Mouse (Mus musculus) hindbrain, embryonic 12.5 days (tissue): Measurements from ENCODE around the gene Olfr513. TPM values are rescaled to one million over a fixed set of nuclear protein-coding genes. Genes with fewer than 3 reads are reported as not detected.

Experiments used
- ATAC-seq: fragments of 200-750 bp; cut with Nextera tagmentation; 2 replicates; pipeline ENCODE4 v1.8.0; 2017; ENCODE audit warnings: moderate TSS enrichment; ENCODE audit not compliant: low FRiP score
- H3K27ac ChIP-seq: fragments of 300-500 bp; sonication (generic); 2 replicates; pipeline ENCODE4 v1.5.1; 2016; ENCODE audit warnings: mild to moderate bottlenecking
- H3K27me3 ChIP-seq: fragments of 300-500 bp; sonication (generic); 2 replicates; pipeline ENCODE4 v1.6.1; 2016; ENCODE audit warnings: mild to moderate bottlenecking
- H3K36me3 ChIP-seq: fragments of 300-500 bp; sonication (generic); 2 replicates; pipeline ENCODE4 v1.6.1; 2016; ENCODE audit warnings: mild to moderate bottlenecking
- H3K4me1 ChIP-seq: fragments of 300-500 bp; sonication (generic); 2 replicates; pipeline ENCODE4 v1.6.1; 2016
- H3K4me2 ChIP-seq: fragments of 300-500 bp; sonication (generic); replicated peaks from 2 replicates; pipeline ENCODE4 v1.6.1; 2016; ENCODE audit warnings: mild to moderate bottlenecking
- H3K4me3 ChIP-seq: fragments of 300-500 bp; sonication (generic); 2 replicates; pipeline ENCODE4 v1.5.1; 2016; ENCODE audit warnings: mild to moderate bottlenecking
- H3K9ac ChIP-seq: fragments of 300-500 bp; sonication (generic); 2 replicates; pipeline ENCODE4 v1.6.1; 2016; ENCODE audit warnings: mild to moderate bottlenecking, moderate library complexity
- H3K9me3 ChIP-seq: fragments of 300-500 bp; sonication (generic); replicated peaks from 2 replicates; pipeline ENCODE4 v1.6.1; 2016; ENCODE audit warnings: mild to moderate bottlenecking
- WGBS: fragments of 180-500 bp; shearing (Covaris S2); methylation state at CpG from one replicate; pipeline ENCODE4 v1.1.7; 2016; 5-methylcytosine and 5-hydroxymethylcytosine counted together
- polyA plus RNA-seq: library from polyadenylated mRNA; unstranded; fragments of >200 nt; fragmentation: Nextera tagmentation; extraction: Ambion mirVana; gene quantifications from 2 replicates; pipeline ENCODE4 v1.2.1, GENCODE M21; 2016

Olfr513 gene
- not detected in 2 replicates for polyA plus RNA-seq

DNA sequence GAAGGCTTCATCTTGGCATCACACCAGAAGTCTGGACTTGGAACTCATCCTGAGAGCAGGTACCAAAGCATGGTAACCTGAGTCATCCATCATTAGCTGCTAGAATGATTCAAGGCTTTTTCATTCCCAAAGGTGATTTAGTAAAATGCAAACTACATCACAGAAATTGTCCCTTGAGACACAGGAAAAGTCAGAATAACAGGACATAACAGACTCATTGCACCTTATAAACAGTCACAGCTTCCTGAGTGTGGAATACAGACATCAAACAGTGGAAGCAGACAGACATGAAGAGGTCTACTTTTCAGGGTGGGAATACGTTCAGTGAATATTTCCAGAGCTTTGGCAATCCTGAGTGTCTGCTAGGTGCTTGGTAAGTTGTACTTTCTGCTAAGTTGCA lies at the start of gene Olfr513:
Gene Olfr513, plus strand, starts transcription at position 301 of the 400 bp plus-strand sequence.
- ATAC-seq, result no peak
- Histone ChIP-seq H3K4me3 (no peak within 1 kb of the TSS), H3K36me3 (no peaks in the 10 kb centered on the region), H3K27ac (no peak within 1 kb of the TSS), H3K27me3 (no peaks in the 10 kb centered on the region), H3K4me2 (no peak within 1 kb of the TSS), H3K4me1 (no peaks in the 10 kb centered on the region), H3K9me3 (no peaks in the 10 kb centered on the region), H3K9ac (no peak within 1 kb of the TSS)
- WGBS, result 66% methylated on average over 1 of the region's 1 CpGs

DNA sequence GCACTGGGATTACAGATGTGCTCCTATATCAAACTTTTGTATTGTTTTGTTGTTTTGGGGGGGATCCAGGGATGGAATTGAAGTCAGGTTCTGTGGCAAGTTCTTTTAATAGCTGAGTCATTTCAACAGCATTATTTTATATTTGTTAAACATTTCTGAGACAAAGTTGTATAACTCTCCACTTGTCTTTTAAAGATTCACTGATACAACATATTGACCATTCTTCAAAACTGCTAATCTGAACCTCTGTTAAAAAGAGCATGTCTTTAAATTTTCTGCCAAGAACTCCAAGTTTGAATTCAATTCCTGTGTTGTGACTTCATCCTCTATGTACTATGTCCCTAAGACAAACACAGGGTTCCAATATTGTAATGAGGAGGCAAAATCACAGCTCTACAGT lies 37.8 kb upstream of the Olfr513 start, which contains the start of gene Olfr512:
Gene Olfr512, plus strand, starts transcription at position 301 of the 400 bp plus-strand sequence.
- Histone ChIP-seq H3K4me2 (no peak within 1 kb of the TSS), H3K4me1 (no peaks in the 10 kb centered on the region), H3K27me3 (no peaks in the 10 kb centered on the region), H3K4me3 (no peak within 1 kb of the TSS), H3K36me3 (no peaks in the 10 kb centered on the region), H3K9me3 (no peaks in the 10 kb centered on the region), H3K9ac (no peak within 1 kb of the TSS), H3K27ac (no peak within 1 kb of the TSS)
- no peak for ATAC-seq

DNA sequence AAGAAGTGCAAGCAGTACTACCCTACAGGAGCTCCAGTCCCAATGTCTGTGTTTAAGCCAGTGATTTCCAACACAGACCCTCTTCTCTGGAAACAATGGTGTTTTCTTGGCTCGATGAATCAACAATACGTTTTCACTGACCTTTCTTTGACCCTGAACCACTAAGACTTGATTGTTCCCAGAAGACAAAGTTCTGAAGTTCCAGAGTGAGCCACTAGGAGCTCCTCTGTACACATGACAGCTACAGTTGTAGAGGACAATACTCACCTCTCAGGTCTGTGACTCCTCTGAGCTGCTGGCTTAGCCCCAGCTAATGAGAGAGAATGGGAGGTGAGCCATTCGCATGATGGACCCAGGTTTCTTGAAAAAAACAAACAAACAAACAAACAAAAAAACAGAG lies 9.6 kb downstream of the Olfr513 start:
- no peak overlapping the region for H3K4me2 ChIP-seq
- no peaks in the 10 kb centered on the region for H3K4me1 ChIP-seq
- no peaks in the 10 kb centered on the region for H3K9me3 ChIP-seq
- H3K9ac ChIP-seq, result no peak overlapping the region
- no peaks in the 10 kb centered on the region for H3K36me3 ChIP-seq
- H3K27ac ChIP-seq, result no peak overlapping the region
- ATAC-seq, result no peak
- H3K4me3 ChIP-seq, result no peak overlapping the region
- H3K27me3 ChIP-seq, result no peaks in the 10 kb centered on the region
- 30% methylated on average over 3 of the region's 3 CpGs for WGBS

DNA sequence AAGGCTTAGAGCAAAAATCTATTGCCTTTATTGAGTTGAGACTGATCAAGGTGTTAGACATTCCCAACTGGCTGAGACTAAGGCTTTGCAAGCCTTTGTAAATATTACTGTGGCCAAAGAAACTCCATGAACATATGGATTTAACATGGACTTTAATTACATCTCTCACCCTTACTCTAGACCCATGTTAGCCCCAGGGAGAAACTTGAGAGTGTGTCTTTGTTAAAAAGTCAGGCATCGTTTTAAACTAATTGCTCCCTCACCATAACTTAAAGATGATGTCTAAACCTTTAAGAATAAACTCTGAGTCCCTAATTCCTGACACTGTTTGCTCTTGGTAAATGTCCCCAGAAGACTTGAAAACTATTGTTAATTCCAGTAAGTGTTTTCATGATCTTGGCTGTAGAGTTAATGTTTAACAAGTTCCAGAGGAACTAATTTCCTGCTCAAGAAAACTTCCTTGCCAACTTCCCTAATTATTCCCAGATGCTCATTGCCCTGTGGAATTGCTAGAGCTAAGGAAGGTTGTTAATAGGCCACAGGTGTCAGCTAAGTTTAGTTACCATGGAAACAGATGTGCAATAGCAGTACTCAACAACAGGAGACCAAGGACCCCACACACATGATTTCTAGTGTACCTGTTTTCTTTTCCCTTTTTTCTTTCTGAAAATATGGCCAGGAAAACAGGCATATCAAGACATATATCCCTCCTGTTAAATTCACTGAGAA lies 46.6 kb downstream of the Olfr513 start:
- no peak overlapping the region for H3K4me3 ChIP-seq
- H3K9me3 ChIP-seq, result no peaks in the 10 kb centered on the region
- WGBS, result 60% methylated on average over 1 of the region's 1 CpGs
- H3K9ac ChIP-seq, result no peak overlapping the region
- ATAC-seq, result no peak
- no peaks in the 10 kb centered on the region for H3K27me3 ChIP-seq
- no peak overlapping the region for H3K27ac ChIP-seq
- no peaks in the 10 kb centered on the region for H3K36me3 ChIP-seq
- no peak overlapping the region for H3K4me2 ChIP-seq
- H3K4me1 ChIP-seq, result no peaks in the 10 kb centered on the region

Other genes starting within 250 kb of the Olfr513 start
- gene Olfr502, start 225.9 kb upstream of the Olfr513 start, polyA plus RNA-seq, result not detected in 2 replicates
- not detected in 2 replicates for gene Olfr503, start 206.4 kb upstream of the Olfr513 start, polyA plus RNA-seq
- gene Olfr504, start 185.2 kb upstream of the Olfr513 start, polyA plus RNA-seq, result not detected in 2 replicates
- not detected in 2 replicates for gene Olfr506, start 140.2 kb upstream of the Olfr513 start, polyA plus RNA-seq
- not detected in 2 replicates for gene Olfr507, start 129.2 kb upstream of the Olfr513 start, polyA plus RNA-seq
- not detected in 2 replicates for gene Olfr508, start 121.0 kb upstream of the Olfr513 start, polyA plus RNA-seq
- gene Olfr509, start 99.1 kb upstream of the Olfr513 start, polyA plus RNA-seq, result not detected in 2 replicates
- not detected in 2 replicates for gene Olfr510, start 84.6 kb upstream of the Olfr513 start, polyA plus RNA-seq
- gene Olfr512, start 37.7 kb upstream of the Olfr513 start, polyA plus RNA-seq, result not detected in 2 replicates
- gene Olfr514, start 75.0 kb downstream of the Olfr513 start, polyA plus RNA-seq, result not detected in 2 replicates
- gene Olfr516, start 99.6 kb downstream of the Olfr513 start, polyA plus RNA-seq, result not detected in 2 replicates
- not detected in 2 replicates for gene Olfr517, start 121.4 kb downstream of the Olfr513 start, polyA plus RNA-seq
- not detected in 2 replicates for gene Olfr518, start 134.0 kb downstream of the Olfr513 start, polyA plus RNA-seq
- gene Olfr519, start 143.4 kb downstream of the Olfr513 start, polyA plus RNA-seq, result not detected in 2 replicates
- gene Nlrp10, start 179.2 kb downstream of the Olfr513 start, polyA plus RNA-seq, result not detected in 2 replicates
- gene Eif3f, start 183.4 kb downstream of the Olfr513 start, polyA plus RNA-seq, result 77.2 and 87.2 TPM in 2 replicates
- 40.3 and 42.1 TPM in 2 replicates for gene Tub, start 199.4 kb downstream of the Olfr513 start, polyA plus RNA-seq